Comparison of ENCODE assay signal across 26 mouse cellular contexts in genomic region chr13:75830708-75831107, GRCm38 (mm10).
"Had no signal": no experiment of that assay in that cellular context is flagged by ENCODE, and none has a peak within 500 bp of the region (broad histone marks: within the 10 kb centered on the region; RNA-seq: fewer than 3 reads in every experiment).

No protein-coding gene starts in this region.

- H3K4me3 ChIP-seq: gastrocnemius, adult 2 months; heart, embryonic 10.5 days; heart, embryonic 12.5 days; hindbrain, embryonic 13.5 days; hindbrain, embryonic 15.5 days; kidney, embryonic 15.5 days; limb, embryonic 13.5 days; limb, embryonic 15.5 days had no signal

- H3K4me2 ChIP-seq: heart, embryonic 12.5 days; hindbrain, embryonic 13.5 days; hindbrain, embryonic 15.5 days; kidney, embryonic 15.5 days; limb, embryonic 13.5 days; limb, embryonic 15.5 days; liver, embryonic 11.5 days had no signal

- H3K36me3 ChIP-seq: heart, embryonic 10.5 days; heart, embryonic 12.5 days; hindbrain, embryonic 13.5 days; hindbrain, embryonic 15.5 days; kidney, embryonic 15.5 days; limb, embryonic 13.5 days; limb, embryonic 15.5 days had no signal

- H3K4me1 ChIP-seq: heart, embryonic 10.5 days; heart, embryonic 12.5 days; hindbrain, embryonic 13.5 days; hindbrain, embryonic 15.5 days; kidney, embryonic 15.5 days; limb, embryonic 13.5 days; limb, embryonic 15.5 days had no signal

- H3K27me3 ChIP-seq: heart, embryonic 12.5 days; hindbrain, embryonic 13.5 days; hindbrain, embryonic 15.5 days; kidney, embryonic 15.5 days; limb, embryonic 13.5 days; limb, embryonic 15.5 days had no signal

- DNase-seq: gastrocnemius, adult 2 months; gastrocnemius, postnatal 10 days; gastrocnemius, postnatal 25 days; heart, adult 18-20 months; heart, postnatal 10 days; heart, postnatal 36 days; kidney, adult 11 months; kidney, adult 2 months; kidney, adult 9 months; kidney, postnatal 14 days; kidney, postnatal 36 days; layer of hippocampus, adult 9-11 months; layer of hippocampus, postnatal 36 days; left cerebral cortex, postnatal 4 days had no signal

- H3K9me3 ChIP-seq: heart, embryonic 10.5 days; heart, embryonic 12.5 days; hindbrain, embryonic 13.5 days; hindbrain, embryonic 15.5 days; kidney, embryonic 15.5 days; limb, embryonic 13.5 days; limb, embryonic 15.5 days had no signal

- H3K9ac ChIP-seq: heart, embryonic 12.5 days; hindbrain, embryonic 13.5 days; hindbrain, embryonic 15.5 days; kidney, embryonic 15.5 days; limb, embryonic 13.5 days; limb, embryonic 15.5 days; liver, embryonic 14.5 days had no signal

- ATAC-seq: hindbrain, postnatal 0 days; intestine, embryonic 16.5 days had no signal

- H3K27ac ChIP-seq: gastrocnemius, adult 2 months; heart, embryonic 10.5 days; hindbrain, embryonic 13.5 days; hindbrain, embryonic 15.5 days; hindbrain, postnatal 0 days; kidney, embryonic 15.5 days; kidney, postnatal 0 days; limb, embryonic 13.5 days; limb, embryonic 15.5 days; liver, embryonic 14.5 days had no signal
